Mouse (Mus musculus): ENCODE measurements at regions not wholly inside any gene's neighbourhood (a gene's known extent, or its start where the extent isn't known, plus 50 kb on each side); places are given as distances from the start of the nearest gene placed in this dataset.

DNA sequence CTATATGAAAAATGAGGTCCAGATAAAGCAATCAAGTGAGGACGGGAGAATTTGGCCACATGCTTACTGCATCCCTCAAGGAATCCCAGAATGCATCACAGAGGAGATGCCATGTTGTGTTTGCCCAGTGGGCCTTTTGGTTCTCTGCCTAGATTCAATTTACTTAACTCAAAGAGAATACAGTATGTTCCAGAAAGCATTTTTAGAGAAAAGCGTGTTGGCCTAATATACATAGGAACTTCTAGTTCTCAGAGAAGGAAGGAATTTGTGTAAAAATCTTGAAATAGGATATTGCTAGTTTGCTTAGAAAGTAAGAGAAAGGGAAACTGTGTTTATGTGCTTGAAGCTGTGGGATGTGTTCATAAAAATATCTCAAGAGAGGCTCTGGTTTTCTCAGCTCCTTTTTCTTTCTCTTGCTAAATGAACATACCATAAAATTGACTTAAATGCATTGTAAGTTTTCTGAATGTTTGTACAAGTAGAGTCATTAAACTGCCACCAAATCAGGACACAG is 296.9 kb downstream of the Adra2a start:
- DNase-seq (ENCODE audit: low spot score) = no peak
- WGBS = 85% methylated on average over 2 of the region's 2 CpGs

DNA sequence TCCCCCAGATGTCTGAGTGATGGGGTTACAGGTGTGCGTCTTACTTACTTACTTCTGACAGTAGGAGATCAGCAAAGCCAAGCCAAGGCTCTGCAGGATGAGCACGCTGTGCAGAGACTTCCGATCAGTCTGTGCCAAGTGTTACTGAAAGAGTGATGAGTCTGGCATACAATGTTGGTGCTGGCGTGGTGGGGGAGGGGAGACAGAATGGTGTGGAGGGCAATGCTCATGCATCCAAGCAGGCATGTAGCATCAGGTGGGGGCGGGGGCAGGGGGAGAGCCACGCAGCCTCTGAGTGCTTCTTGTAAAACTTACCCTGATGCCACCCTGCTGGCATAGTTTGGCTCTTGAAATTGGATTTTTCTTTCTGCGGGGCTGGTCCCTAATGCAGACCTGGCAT is 315.8 kb downstream of the Adra2a start:
- WGBS = 87% methylated on average over 7 of the region's 7 CpGs
- Histone ChIP-seq H3K4me2 (ENCODE audit: low read depth, low read length, severe bottlenecking) (no peak overlapping the region), H3K27ac (ENCODE audit: low read depth, low read length) (no peak overlapping the region), H3K4me1 (replicated peaks; ENCODE audit: control insufficient read depth, insufficient read depth, low read length) (no peaks in the 10 kb centered on the region), H3K4me3 (ENCODE audit: low read depth, low read length) (no peak overlapping the region), H3K27me3 (ENCODE audit: control insufficient read depth, insufficient read depth, low read length) (no peaks in the 10 kb centered on the region), H3K9ac (ENCODE audit: low read length) (no peak overlapping the region), H3K9me3 (ENCODE audit: control insufficient read depth, low read length) (no peaks in the 10 kb centered on the region), H3K36me3 (ENCODE audit: control insufficient read depth, insufficient read depth, low read length) (no peaks in the 10 kb centered on the region)
- ATAC-seq (replicated peaks; ENCODE audit: low FRiP score) = no peak
- no peak for DNase-seq (ENCODE audit: low spot score)

More for the DNA sequence above, 296.9 kb downstream of the Adra2a start:
- H3K4me1 ChIP-seq (replicated peaks; ENCODE audit: control insufficient read depth, insufficient read depth, low read length) = no peaks in the 10 kb centered on the region
- no peak overlapping the region for H3K4me2 ChIP-seq (ENCODE audit: low read depth, low read length, severe bottlenecking)
- H3K9me3 ChIP-seq (ENCODE audit: control insufficient read depth, low read length) = no peaks in the 10 kb centered on the region
- no peaks in the 10 kb centered on the region for H3K27me3 ChIP-seq (ENCODE audit: control insufficient read depth, insufficient read depth, low read length)
- H3K27ac ChIP-seq (ENCODE audit: low read depth, low read length) = no peak overlapping the region
- no peak overlapping the region for H3K9ac ChIP-seq (ENCODE audit: low read length)
- no peak overlapping the region for H3K4me3 ChIP-seq (ENCODE audit: low read depth, low read length)
- ATAC-seq (replicated peaks; ENCODE audit: low FRiP score) = no peak
- no peaks in the 10 kb centered on the region for H3K36me3 ChIP-seq (ENCODE audit: control insufficient read depth, insufficient read depth, low read length)

DNA sequence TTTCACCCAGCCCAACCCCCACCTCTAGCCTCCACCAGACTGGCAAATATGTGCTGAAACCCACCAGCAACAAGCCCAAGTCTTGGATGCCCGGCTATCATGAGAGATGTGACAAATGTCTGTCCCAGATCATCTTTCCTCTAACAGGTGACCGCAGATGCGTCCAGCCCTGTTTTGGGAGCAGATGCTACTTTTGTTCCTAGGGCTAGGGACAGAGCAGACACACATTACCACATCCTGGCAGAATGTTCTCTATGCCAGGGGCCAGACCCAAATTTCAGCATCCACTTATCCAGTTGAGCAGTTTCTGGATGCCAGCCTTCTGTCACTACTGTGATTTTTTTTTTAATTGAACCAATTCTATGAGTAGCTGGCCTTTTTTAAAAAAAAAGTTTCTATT is 316.7 kb downstream of the Adra2a start:
- no peak for ATAC-seq (replicated peaks; ENCODE audit: low FRiP score)

DNA sequence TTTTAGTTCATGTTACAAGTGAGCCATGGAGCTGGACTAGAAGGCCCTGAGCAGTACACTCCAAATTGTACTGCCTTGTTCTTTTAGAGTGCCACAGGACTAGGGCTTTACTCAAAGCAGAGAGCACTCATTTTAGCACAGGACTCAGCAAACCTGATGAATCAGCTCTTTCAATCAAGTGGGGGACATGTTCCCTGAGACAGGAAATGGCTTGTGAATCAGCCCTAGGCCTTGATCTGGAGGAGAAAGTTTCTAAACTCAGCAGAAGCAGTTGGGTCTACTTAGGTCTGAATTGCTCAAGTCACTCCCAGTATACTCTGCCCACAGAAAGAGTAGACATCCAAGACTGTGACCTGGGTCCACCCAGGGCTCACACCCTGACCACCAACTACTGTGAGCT is 341.1 kb downstream of the Adra2a start:
- Histone ChIP-seq H3K9me3 (ENCODE audit: control insufficient read depth, low read length) (no peaks in the 10 kb centered on the region), H3K36me3 (ENCODE audit: control insufficient read depth, insufficient read depth, low read length) (no peaks in the 10 kb centered on the region), H3K4me2 (ENCODE audit: low read depth, low read length, severe bottlenecking) (no peak overlapping the region), H3K9ac (ENCODE audit: low read length) (no peak overlapping the region), H3K4me3 (ENCODE audit: low read depth, low read length) (no peak overlapping the region), H3K27ac (ENCODE audit: low read depth, low read length) (no peak overlapping the region), H3K27me3 (ENCODE audit: control insufficient read depth, insufficient read depth, low read length) (no peaks in the 10 kb centered on the region), H3K4me1 (replicated peaks; ENCODE audit: control insufficient read depth, insufficient read depth, low read length) (no peaks in the 10 kb centered on the region)
- ATAC-seq (replicated peaks; ENCODE audit: low FRiP score) (no peak), DNase-seq (ENCODE audit: low spot score) (no peak)

More for the DNA sequence above, 316.7 kb downstream of the Adra2a start:
- 87% methylated on average over 3 of the region's 3 CpGs for WGBS
- no peak for DNase-seq (ENCODE audit: low spot score)
- no peaks in the 10 kb centered on the region for H3K27me3 ChIP-seq (ENCODE audit: control insufficient read depth, insufficient read depth, low read length)
- no peak overlapping the region for H3K4me2 ChIP-seq (ENCODE audit: low read depth, low read length, severe bottlenecking)
- no peaks in the 10 kb centered on the region for H3K36me3 ChIP-seq (ENCODE audit: control insufficient read depth, insufficient read depth, low read length)
- H3K9ac ChIP-seq (ENCODE audit: low read length) = no peak overlapping the region
- no peak overlapping the region for H3K4me3 ChIP-seq (ENCODE audit: low read depth, low read length)
- H3K27ac ChIP-seq (ENCODE audit: low read depth, low read length) = no peak overlapping the region
- no peaks in the 10 kb centered on the region for H3K9me3 ChIP-seq (ENCODE audit: control insufficient read depth, low read length)
- no peaks in the 10 kb centered on the region for H3K4me1 ChIP-seq (replicated peaks; ENCODE audit: control insufficient read depth, insufficient read depth, low read length)

DNA sequence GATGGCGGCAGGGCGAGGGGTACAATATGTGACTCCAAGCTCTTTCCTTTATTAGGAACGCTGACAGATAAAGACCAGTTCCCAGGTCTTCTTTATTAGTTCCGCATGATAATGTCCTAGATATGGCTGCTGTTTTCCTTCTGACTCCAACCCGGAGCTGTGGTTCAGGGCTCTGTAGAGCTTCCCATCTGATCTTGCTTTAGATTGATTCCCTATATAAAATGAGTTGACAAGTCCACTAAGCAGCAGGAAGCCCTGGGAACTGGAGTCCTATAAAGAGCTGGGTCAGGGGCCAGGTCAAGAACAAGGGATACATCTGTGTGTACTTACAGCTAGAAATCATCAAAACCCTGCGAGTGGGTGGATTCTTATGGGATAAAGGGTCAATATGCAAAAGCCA is 347.5 kb downstream of the Adra2a start:
- 73% methylated on average over 6 of the region's 6 CpGs for WGBS
- H3K27me3 ChIP-seq (ENCODE audit: control insufficient read depth, insufficient read depth, low read length) = no peaks in the 10 kb centered on the region
- H3K27ac ChIP-seq (ENCODE audit: low read depth, low read length) = no peak overlapping the region
- H3K36me3 ChIP-seq (ENCODE audit: control insufficient read depth, insufficient read depth, low read length) = no peaks in the 10 kb centered on the region
- H3K9me3 ChIP-seq (ENCODE audit: control insufficient read depth, low read length) = no peaks in the 10 kb centered on the region
- DNase-seq (ENCODE audit: low spot score) (no peak), ATAC-seq (replicated peaks; ENCODE audit: low FRiP score) (no peak)
- no peak overlapping the region for H3K9ac ChIP-seq (ENCODE audit: low read length)
- H3K4me1 ChIP-seq (replicated peaks; ENCODE audit: control insufficient read depth, insufficient read depth, low read length) = no peaks in the 10 kb centered on the region
- no peak overlapping the region for H3K4me3 ChIP-seq (ENCODE audit: low read depth, low read length)
- H3K4me2 ChIP-seq (ENCODE audit: low read depth, low read length, severe bottlenecking) = no peak overlapping the region

DNA sequence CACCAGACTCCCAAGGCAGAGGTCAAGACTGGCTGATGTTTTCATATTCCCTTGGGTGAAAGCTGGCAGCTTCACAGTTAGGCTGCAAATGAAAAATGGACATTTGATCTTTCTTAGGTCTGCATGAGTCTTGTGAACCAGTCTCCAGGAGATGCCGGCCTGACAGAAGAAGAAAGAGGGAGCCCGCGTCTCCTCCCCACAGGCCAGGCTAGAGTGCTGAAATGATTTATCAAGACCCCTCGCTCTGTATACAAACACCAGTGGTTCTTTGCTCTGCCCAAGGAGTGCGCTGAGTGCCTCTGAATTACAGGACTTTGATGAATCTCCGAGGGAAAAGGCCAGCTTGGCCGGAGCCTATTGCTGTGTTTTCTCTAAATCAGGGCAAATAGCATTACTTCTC is 355.7 kb downstream of the Adra2a start:
- no peaks in the 10 kb centered on the region for H3K4me1 ChIP-seq (replicated peaks; ENCODE audit: control insufficient read depth, insufficient read depth, low read length)
- no peak overlapping the region for H3K9ac ChIP-seq (ENCODE audit: low read length)
- no peaks in the 10 kb centered on the region for H3K9me3 ChIP-seq (ENCODE audit: control insufficient read depth, low read length)
- no peak overlapping the region for H3K4me2 ChIP-seq (ENCODE audit: low read depth, low read length, severe bottlenecking)
- no peaks in the 10 kb centered on the region for H3K27me3 ChIP-seq (ENCODE audit: control insufficient read depth, insufficient read depth, low read length)
- ATAC-seq (replicated peaks; ENCODE audit: low FRiP score) (no peak), DNase-seq (ENCODE audit: low spot score) (no peak)
- H3K27ac ChIP-seq (ENCODE audit: low read depth, low read length) = no peak overlapping the region
- no peak overlapping the region for H3K4me3 ChIP-seq (ENCODE audit: low read depth, low read length)
- 71% methylated on average over 7 of the region's 7 CpGs for WGBS
- H3K36me3 ChIP-seq (ENCODE audit: control insufficient read depth, insufficient read depth, low read length) = no peaks in the 10 kb centered on the region

DNA sequence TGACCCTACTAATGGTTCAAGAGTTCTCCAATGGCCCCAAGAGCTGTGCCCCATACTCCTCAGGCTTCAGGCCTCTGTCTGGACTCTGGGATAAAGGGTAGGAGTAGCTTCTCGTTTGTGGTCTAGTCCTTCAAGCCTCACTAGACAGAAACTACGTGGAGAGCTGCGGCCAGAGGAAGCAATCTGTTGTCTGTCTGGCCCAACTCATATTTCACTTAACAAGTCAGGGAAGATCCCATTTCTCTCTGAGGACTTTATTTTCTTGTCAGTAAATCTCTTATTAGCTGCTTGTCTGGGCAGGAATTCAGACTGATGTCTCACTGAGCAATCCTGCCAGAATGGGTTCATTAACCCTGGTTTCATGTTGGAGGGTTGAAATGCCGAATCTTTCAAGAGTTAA is 364.0 kb downstream of the Adra2a start:
- Histone ChIP-seq H3K36me3 (ENCODE audit: control insufficient read depth, insufficient read depth, low read length) (no peaks in the 10 kb centered on the region), H3K27ac (ENCODE audit: low read depth, low read length) (no peak overlapping the region), H3K4me2 (ENCODE audit: low read depth, low read length, severe bottlenecking) (no peak overlapping the region), H3K4me1 (replicated peaks; ENCODE audit: control insufficient read depth, insufficient read depth, low read length) (no peaks in the 10 kb centered on the region), H3K9me3 (ENCODE audit: control insufficient read depth, low read length) (no peaks in the 10 kb centered on the region), H3K27me3 (ENCODE audit: control insufficient read depth, insufficient read depth, low read length) (no peaks in the 10 kb centered on the region), H3K9ac (ENCODE audit: low read length) (no peak overlapping the region), H3K4me3 (ENCODE audit: low read depth, low read length) (no peak overlapping the region)
- ATAC-seq (replicated peaks; ENCODE audit: low FRiP score) = no peak
- WGBS = 89% methylated on average over 4 of the region's 4 CpGs
- no peak for DNase-seq (ENCODE audit: low spot score)

DNA sequence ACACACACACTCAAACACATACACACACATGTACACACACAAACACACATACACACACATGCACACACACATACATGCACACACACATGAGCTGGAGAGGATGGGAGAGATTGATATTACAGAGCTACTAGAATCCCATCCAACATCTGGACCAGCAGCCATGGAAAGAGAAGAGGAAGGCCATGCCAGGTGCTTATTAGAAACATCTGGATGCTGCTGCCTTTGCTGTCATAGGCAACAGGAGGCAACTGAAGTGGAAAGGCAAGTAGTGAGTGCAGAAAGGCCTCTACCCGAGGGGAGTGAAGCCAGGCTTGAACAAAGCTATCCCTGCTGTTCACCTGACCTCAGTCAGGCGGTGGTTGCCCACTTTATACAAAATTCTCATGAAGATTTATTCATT is 385.1 kb downstream of the Adra2a start:
- Histone ChIP-seq H3K4me2 (ENCODE audit: low read depth, low read length, severe bottlenecking) (no peak overlapping the region), H3K27me3 (ENCODE audit: control insufficient read depth, insufficient read depth, low read length) (no peaks in the 10 kb centered on the region), H3K9ac (ENCODE audit: low read length) (no peak overlapping the region), H3K36me3 (ENCODE audit: control insufficient read depth, insufficient read depth, low read length) (no peaks in the 10 kb centered on the region), H3K4me3 (ENCODE audit: low read depth, low read length) (no peak overlapping the region), H3K27ac (ENCODE audit: low read depth, low read length) (no peak overlapping the region), H3K9me3 (ENCODE audit: control insufficient read depth, low read length) (peaks cover 2% of the 10 kb centered on the region; the same call in 1 of the 2 replicates), H3K4me1 (replicated peaks; ENCODE audit: control insufficient read depth, insufficient read depth, low read length) (no peaks in the 10 kb centered on the region)
- WGBS = 53% methylated on average over 2 of the region's 2 CpGs
- ATAC-seq (replicated peaks; ENCODE audit: low FRiP score) = no peak
- no peak for DNase-seq (ENCODE audit: low spot score)

DNA sequence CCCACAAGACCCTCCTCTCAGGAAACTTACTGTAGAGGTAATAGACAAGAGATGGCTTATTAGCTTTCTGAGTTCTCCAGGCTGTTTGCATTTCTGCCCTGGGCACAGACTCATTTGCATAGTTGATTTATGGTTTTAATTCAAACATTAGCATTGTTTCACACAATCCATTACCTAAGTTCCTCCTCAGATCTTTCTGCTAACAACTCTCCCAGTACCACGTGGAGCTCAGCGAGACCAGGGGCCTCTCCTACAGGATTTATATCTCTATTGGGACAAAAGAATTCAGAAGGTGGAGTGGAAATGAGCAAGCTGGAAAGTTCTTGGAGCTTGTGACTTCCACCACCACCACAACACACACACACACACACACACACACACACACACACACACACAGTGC is 396.8 kb downstream of the Adra2a start:
- no peak overlapping the region for H3K4me2 ChIP-seq (ENCODE audit: low read depth, low read length, severe bottlenecking)
- WGBS = 74% methylated on average over 2 of the region's 2 CpGs
- no peak overlapping the region for H3K27ac ChIP-seq (ENCODE audit: low read depth, low read length)
- no peak overlapping the region for H3K4me3 ChIP-seq (ENCODE audit: low read depth, low read length)
- no peaks in the 10 kb centered on the region for H3K36me3 ChIP-seq (ENCODE audit: control insufficient read depth, insufficient read depth, low read length)
- DNase-seq (ENCODE audit: low spot score) (no peak), ATAC-seq (replicated peaks; ENCODE audit: low FRiP score) (no peak)
- H3K9me3 ChIP-seq (ENCODE audit: control insufficient read depth, low read length) = no peaks in the 10 kb centered on the region
- no peak overlapping the region for H3K9ac ChIP-seq (ENCODE audit: low read length)
- H3K4me1 ChIP-seq (replicated peaks; ENCODE audit: control insufficient read depth, insufficient read depth, low read length) = no peaks in the 10 kb centered on the region
- no peaks in the 10 kb centered on the region for H3K27me3 ChIP-seq (ENCODE audit: control insufficient read depth, insufficient read depth, low read length)

Data from forebrain, embryonic 11.5 days (tissue).